Mouse (Mus musculus) neural tube, embryonic 13.5 days (tissue): ENCODE results near the gene P2ry4. TPM values are rescaled to one million over a fixed set of nuclear protein-coding genes. Genes with fewer than 3 reads are reported as not detected.

Experiments used
- ATAC-seq: fragments of 200-750 bp; cut with Nextera tagmentation; 2 replicates; pipeline ENCODE4 v1.8.0; 2017; ENCODE audit warnings: low read depth, mild to moderate bottlenecking, moderate TSS enrichment, moderate library complexity
- H3K27ac ChIP-seq: fragments of 300-500 bp; sonication (generic); replicated peaks from 2 replicates; pipeline ENCODE4 v1.5.1; 2015; ENCODE audit warnings: moderate library complexity, mild to moderate bottlenecking, inconsistent platforms
- H3K27me3 ChIP-seq: fragments of 300-500 bp; sonication (generic); 2 replicates; pipeline ENCODE4 v1.6.1; 2015; ENCODE audit warnings: mild to moderate bottlenecking, inconsistent platforms
- H3K36me3 ChIP-seq: fragments of 300-500 bp; sonication (generic); 2 replicates; pipeline ENCODE4 v1.6.1; 2015; ENCODE audit warnings: mild to moderate bottlenecking, inconsistent platforms
- H3K4me1 ChIP-seq: fragments of 300-500 bp; sonication (generic); replicated peaks from 2 replicates; pipeline ENCODE4 v1.6.1; 2015; ENCODE audit warnings: inconsistent platforms
- H3K4me2 ChIP-seq: fragments of 300-500 bp; sonication (generic); 2 replicates; pipeline ENCODE4 v1.6.1; 2015; ENCODE audit warnings: inconsistent platforms, mild to moderate bottlenecking, moderate library complexity
- H3K4me3 ChIP-seq: fragments of 300-500 bp; sonication (generic); 2 replicates; pipeline ENCODE4 v1.5.1; 2015; ENCODE audit warnings: mild to moderate bottlenecking, inconsistent platforms
- H3K9ac ChIP-seq: fragments of 300-500 bp; sonication (generic); 2 replicates; pipeline ENCODE4 v1.6.1; 2015; ENCODE audit warnings: moderate library complexity, mild to moderate bottlenecking, inconsistent platforms
- H3K9me3 ChIP-seq: fragments of 300-500 bp; sonication (generic); 2 replicates; pipeline ENCODE4 v1.6.1; 2016; ENCODE audit warnings: inconsistent platforms
- WGBS: fragments of 180-500 bp; shearing (Covaris S2); methylation state at CpG from one replicate; pipeline ENCODE4 v1.1.7; 2015; 5-methylcytosine and 5-hydroxymethylcytosine counted together
- polyA plus RNA-seq: library from polyadenylated mRNA; unstranded; fragments of >200 nt; fragmentation: Nextera tagmentation; extraction: Ambion mirVana; gene quantifications from 2 replicates; pipeline ENCODE4 v1.2.1, GENCODE M21; 2015

P2ry4 gene
- polyA plus RNA-seq, 1 experiment from 2014 or later = not detected

- no peak within 1 kb of the TSS for H3K4me2 ChIP-seq
- WGBS = 100% methylated on average over 1 of the region's 1 CpGs
- no peaks in the 10 kb centered on the region for H3K4me1 ChIP-seq
- no peaks in the 10 kb centered on the region for H3K27me3 ChIP-seq
- no peak within 1 kb of the TSS for H3K9ac ChIP-seq
- no peak within 1 kb of the TSS for H3K27ac ChIP-seq
- no peaks in the 10 kb centered on the region for H3K36me3 ChIP-seq
- no peak within 1 kb of the TSS for H3K4me3 ChIP-seq
- no peaks in the 10 kb centered on the region for H3K9me3 ChIP-seq
- no peak for ATAC-seq
These were observed 22.7 kb downstream of the P2ry4 start, which contains the start of gene Awat1 for GRCm38 (mm10) chrX:100571951-100572350. Gene Awat1 (plus strand): TSS chrX:100572251.

DNA sequence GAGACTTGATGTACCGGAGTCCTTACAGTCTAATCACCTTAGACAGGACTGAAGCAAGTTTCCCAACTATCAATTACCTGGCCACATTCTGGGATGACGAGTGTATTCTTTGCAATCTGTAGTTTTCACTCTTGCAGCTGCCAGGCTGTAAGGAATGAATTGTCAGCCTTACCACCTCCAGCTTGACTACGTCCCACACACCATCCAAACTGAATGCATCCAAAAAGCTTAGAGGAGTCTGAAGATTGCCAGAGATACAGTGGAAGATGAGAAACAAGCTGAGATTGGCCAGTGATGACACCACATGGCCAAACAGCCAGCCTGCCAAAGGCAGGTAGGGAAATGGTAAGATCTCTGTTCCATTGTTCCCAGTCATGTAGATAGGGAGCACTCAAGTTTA is 29.0 kb downstream of the P2ry4 start:
- no peak for ATAC-seq
- H3K9me3 ChIP-seq = no peaks in the 10 kb centered on the region
- no peak overlapping the region for H3K4me2 ChIP-seq
- H3K4me3 ChIP-seq = no peak overlapping the region
- H3K36me3 ChIP-seq = no peaks in the 10 kb centered on the region
- 95% methylated on average over 3 of the region's 3 CpGs for WGBS
- no peaks in the 10 kb centered on the region for H3K4me1 ChIP-seq
- H3K27me3 ChIP-seq = no peaks in the 10 kb centered on the region; the same call in 1 of the 2 replicates
- H3K27ac ChIP-seq = no peak overlapping the region
- H3K9ac ChIP-seq = no peak overlapping the region

DNA sequence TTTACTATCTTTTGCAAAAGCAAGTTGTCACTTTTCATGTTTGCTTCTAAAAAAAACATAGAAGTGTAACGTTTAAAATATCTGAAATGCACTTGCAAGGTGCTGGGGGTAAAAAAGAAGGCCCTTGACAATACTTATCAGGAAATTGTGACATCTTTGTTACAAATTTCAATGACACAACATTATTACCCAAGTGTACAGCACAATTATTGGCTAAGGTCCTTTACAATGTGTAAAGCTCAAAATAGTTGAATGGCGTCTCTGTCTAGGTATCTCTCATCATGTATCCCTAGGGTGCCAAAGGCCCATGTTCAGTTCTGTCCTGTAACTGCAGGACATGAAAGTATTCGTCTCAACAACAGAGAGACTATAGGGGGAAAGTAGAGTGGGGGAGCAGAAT is 38.6 kb downstream of the P2ry4 start:
- Histone ChIP-seq H3K36me3 (no peaks in the 10 kb centered on the region), H3K27me3 (peaks cover 6% of the 10 kb centered on the region; the same call in 1 of the 2 replicates), H3K27ac (no peak overlapping the region), H3K4me1 (no peaks in the 10 kb centered on the region), H3K9me3 (no peaks in the 10 kb centered on the region), H3K4me2 (no peak overlapping the region), H3K9ac (no peak overlapping the region), H3K4me3 (no peak overlapping the region)
- WGBS = 87% methylated on average over 3 of the region's 3 CpGs
- no peak for ATAC-seq

Other genes starting within 250 kb of the P2ry4 start
- gene Otud6a, start 165.9 kb downstream of the P2ry4 start, polyA plus RNA-seq = not detected in 2 replicates
- gene Awat2, start 152.2 kb downstream of the P2ry4 start, polyA plus RNA-seq = 0.11 and 0.36 TPM in 2 replicates
- gene Igbp1, start 100.6 kb downstream of the P2ry4 start, polyA plus RNA-seq = 29.3 and 30.0 TPM in 2 replicates
- gene Dgat2l6, start 70.0 kb downstream of the P2ry4 start, polyA plus RNA-seq = not detected in 2 replicates
- gene Awat1, start 22.6 kb downstream of the P2ry4 start, polyA plus RNA-seq = not detected in 2 replicates
- 0.36 TPM in 1 of 2 replicates, not detected in the other for gene Arr3, start 10.6 kb upstream of the P2ry4 start, polyA plus RNA-seq
- gene Kif4, start 30.9 kb upstream of the P2ry4 start, polyA plus RNA-seq = 5.7 and 6.6 TPM in 2 replicates
- gene Pdzd11, start 31.7 kb upstream of the P2ry4 start, polyA plus RNA-seq = 121 and 124 TPM in 2 replicates
- gene Gdpd2, start 135.0 kb upstream of the P2ry4 start, polyA plus RNA-seq = 21.4 and 27.8 TPM in 2 replicates
- gene Dlg3, start 172.9 kb upstream of the P2ry4 start, polyA plus RNA-seq = 5.2 and 6.9 TPM in 2 replicates